In genomic region chr2:69109710-69110109, GRCm38 (mm10) we compare ENCODE assay signal across 12 mouse cellular contexts. TPM values are rescaled to one million over a fixed set of nuclear protein-coding genes. Genes with fewer than 3 reads are reported as not detected.
DNase-seq lines count a peak whose midpoint lies in the region; ATAC-seq and TF ChIP-seq lines count a peak whose summit lies in the region.
"Had no signal": no experiment of that assay in that cellular context is flagged by ENCODE, and none has a peak within 500 bp of the region (broad histone marks: within the 10 kb centered on the region; RNA-seq: fewer than 3 reads in every experiment).

No protein-coding gene starts in this region.

- no peak for TF ChIP-seq CTCF in kidney, postnatal 0 days (IDR thresholded peaks at IDR 0.05; ENCODE audit: low read depth)
- no peak for TF ChIP-seq CTCF in brain, embryonic 14.5 days (IDR thresholded peaks at IDR 0.05; ENCODE audit: borderline replicate concordance, extremely low read depth, insufficient read depth, insufficient read length)

- no peaks in the 10 kb centered on the region for H3K9me3 ChIP-seq in embryonic facial prominence, embryonic 12.5 days
- H3K9me3 ChIP-seq in embryonic facial prominence, embryonic 10.5 days: no peaks in the 10 kb centered on the region
- no peaks in the 10 kb centered on the region for H3K9me3 ChIP-seq in kidney, postnatal 0 days (replicated peaks; ENCODE audit: low read length)
- no peaks in the 10 kb centered on the region for H3K9me3 ChIP-seq in limb, embryonic 15.5 days
- H3K9me3 ChIP-seq: heart, embryonic 12.5 days; neural tube, embryonic 13.5 days had no signal

- no peak for TF ChIP-seq POLR2A in brain, embryonic 14.5 days (IDR thresholded peaks at IDR 0.05; ENCODE audit: borderline replicate concordance, extremely low read depth, insufficient read depth, insufficient read length, poor library complexity, severe bottlenecking)

- no peak for ATAC-seq in embryonic facial prominence, embryonic 12.5 days (ENCODE audit: insufficient number of reproducible peaks, insufficient read depth, low FRiP score, low TSS enrichment)
- no peak for ATAC-seq in kidney, postnatal 0 days (replicated peaks; ENCODE audit: low FRiP score, low read depth)
- ATAC-seq in limb, embryonic 15.5 days (ENCODE audit: insufficient number of reproducible peaks, low FRiP score, low TSS enrichment, low read depth): no peak
- ATAC-seq in CD4-positive, CD25-positive, alpha-beta regulatory T cell, adult 4 months: no peak

- H3K9ac ChIP-seq in embryonic facial prominence, embryonic 12.5 days: no peak overlapping the region
- no peak overlapping the region for H3K9ac ChIP-seq in kidney, postnatal 0 days (ENCODE audit: low read depth, low read length)
- H3K9ac ChIP-seq in limb, embryonic 15.5 days: no peak overlapping the region
- H3K9ac ChIP-seq: heart, embryonic 12.5 days; neural tube, embryonic 13.5 days had no signal

- no peak for DNase-seq in embryonic facial prominence, embryonic 10.5 days (ENCODE audit: low spot score)
- DNase-seq in kidney, postnatal 0 days (ENCODE audit: low spot score): peak; percentile 56
- DNase-seq in kidney, postnatal 14 days: no peak
- DNase-seq in brain, embryonic 14.5 days (ENCODE audit: low read depth): peak; percentile 55
- DNase-seq in left cerebral cortex, adult 8-10 months (ENCODE audit: low spot score in 2 of 2): no peak
- DNase-seq: cerebellum, postnatal 14 days; liver had no signal

- H3K4me2 ChIP-seq in embryonic facial prominence, embryonic 12.5 days (replicated peaks): no peak overlapping the region
- H3K4me2 ChIP-seq in kidney, postnatal 0 days (ENCODE audit: low read length): no peak overlapping the region
- 0 out of 2 replicates have a peak overlapping the region, but pooled peaks have one; percentile 8 for H3K4me2 ChIP-seq in limb, embryonic 15.5 days
- H3K4me2 ChIP-seq: heart, embryonic 12.5 days; neural tube, embryonic 13.5 days had no signal

- H3K36me3 ChIP-seq in embryonic facial prominence, embryonic 12.5 days: no peaks in the 10 kb centered on the region
- peaks cover 11% of the 10 kb centered on the region for H3K36me3 ChIP-seq in embryonic facial prominence, embryonic 10.5 days (replicated peaks)
- no peaks in the 10 kb centered on the region for H3K36me3 ChIP-seq in kidney, postnatal 0 days (ENCODE audit: insufficient read depth, low read length)
- no peaks in the 10 kb centered on the region for H3K36me3 ChIP-seq in limb, embryonic 15.5 days
- H3K36me3 ChIP-seq: heart, embryonic 12.5 days had no signal

- H3K4me1 ChIP-seq in embryonic facial prominence, embryonic 12.5 days: peaks cover 6% of the 10 kb centered on the region
- H3K4me1 ChIP-seq in embryonic facial prominence, embryonic 10.5 days: peaks cover 1% of the 10 kb centered on the region; the same call in 1 of the 2 replicates
- no peaks in the 10 kb centered on the region for H3K4me1 ChIP-seq in kidney, postnatal 0 days (replicated peaks; ENCODE audit: insufficient read depth, low read length)
- peaks cover 12% of the 10 kb centered on the region for H3K4me1 ChIP-seq in limb, embryonic 15.5 days
- H3K4me1 ChIP-seq: neural tube, embryonic 13.5 days had no signal

- no peaks in the 10 kb centered on the region for H3K27me3 ChIP-seq in embryonic facial prominence, embryonic 12.5 days
- H3K27me3 ChIP-seq in embryonic facial prominence, embryonic 10.5 days (replicated peaks; ENCODE audit: low read depth, poor library complexity, severe bottlenecking): no peaks in the 10 kb centered on the region
- H3K27me3 ChIP-seq in kidney, postnatal 0 days (ENCODE audit: insufficient read depth, low read length): no peaks in the 10 kb centered on the region
- H3K27me3 ChIP-seq in limb, embryonic 15.5 days: no peaks in the 10 kb centered on the region
- H3K27me3 ChIP-seq: heart, embryonic 12.5 days; neural tube, embryonic 13.5 days had no signal

- no peak overlapping the region for H3K4me3 ChIP-seq in embryonic facial prominence, embryonic 12.5 days
- no peak overlapping the region for H3K4me3 ChIP-seq in embryonic facial prominence, embryonic 10.5 days
- no peak overlapping the region for H3K4me3 ChIP-seq in kidney, postnatal 0 days (replicated peaks; ENCODE audit: low read depth, low read length)
- H3K4me3 ChIP-seq in limb, embryonic 15.5 days: no peak overlapping the region
- H3K4me3 ChIP-seq: heart, embryonic 12.5 days; neural tube, embryonic 13.5 days had no signal

- 0 out of 2 replicates have a peak overlapping the region, but pooled peaks have one; percentile 47 for H3K27ac ChIP-seq in embryonic facial prominence, embryonic 12.5 days
- no peak overlapping the region for H3K27ac ChIP-seq in embryonic facial prominence, embryonic 10.5 days (replicated peaks)
- peak overlapping the region; percentile 10; the same call in 1 of the 2 replicates for H3K27ac ChIP-seq in kidney, postnatal 0 days
- H3K27ac ChIP-seq in limb, embryonic 15.5 days: peak overlapping the region; percentile 28; the same call in 1 of the 2 replicates
- H3K27ac ChIP-seq: neural tube, embryonic 13.5 days had no signal

- WGBS in embryonic facial prominence, embryonic 12.5 days: 61% methylated on average over 7 of the region's 7 CpGs
- 81% methylated on average over 7 of the region's 7 CpGs for WGBS in embryonic facial prominence, embryonic 10.5 days
- WGBS in kidney, postnatal 0 days: 49% methylated on average over 7 of the region's 7 CpGs
- WGBS in limb, embryonic 15.5 days: 37% methylated on average over 7 of the region's 7 CpGs

RNA-seq across cellular contexts. Expression of gene Nostrin, which starts 25.9 kb away (rescaled TPM):
- 0.45 and 0.65 TPM in 2 replicates for polyA plus RNA-seq in embryonic facial prominence, embryonic 12.5 days (2016; fragmentation: Nextera tagmentation; extraction: Ambion mirVana)
- 0.42 and 0.45 TPM in 2 replicates for polyA plus RNA-seq in embryonic facial prominence, embryonic 10.5 days (2016; fragmentation: Nextera tagmentation; extraction: Ambion mirVana)
- polyA plus RNA-seq in kidney, postnatal 0 days (2015; fragmentation: Nextera tagmentation; extraction: Ambion mirVana): 9.8 and 10.3 TPM in 2 replicates
- 0.63 TPM in 2 replicates for polyA plus RNA-seq in brain, embryonic 14.5 days (2012; rRNA removed)
- 1.0 and 1.7 TPM in 2 replicates for polyA plus RNA-seq in limb, embryonic 15.5 days (2015; fragmentation: Nextera tagmentation; extraction: Ambion mirVana)
- under 1 TPM in 1 of 2 experiments, not detected in 1; 0.55 TPM for polyA plus RNA-seq in CD4-positive, CD25-positive, alpha-beta regulatory T cell, adult 4 months (2017; shearing (Covaris generic))
- total RNA-seq in left cerebral cortex, adult 8-10 months (2022): 1 to 10 TPM; 4.1 to 4.5 (median 4.3) TPM

Comparison
In these comparisons a context has a peak if more than half of its experiments do, and no peak if none do; other contexts are left out.
1. DNase-seq: peak in kidney, postnatal 0 days (single experiment) and brain, embryonic 14.5 days (single experiment); none in embryonic facial prominence, embryonic 10.5 days (single experiment), kidney, postnatal 14 days (single experiment) and left cerebral cortex, adult 8-10 months (0 of 2).